Comparison of ENCODE assay signal across 8 mouse cellular contexts in the genomic region with DNA sequence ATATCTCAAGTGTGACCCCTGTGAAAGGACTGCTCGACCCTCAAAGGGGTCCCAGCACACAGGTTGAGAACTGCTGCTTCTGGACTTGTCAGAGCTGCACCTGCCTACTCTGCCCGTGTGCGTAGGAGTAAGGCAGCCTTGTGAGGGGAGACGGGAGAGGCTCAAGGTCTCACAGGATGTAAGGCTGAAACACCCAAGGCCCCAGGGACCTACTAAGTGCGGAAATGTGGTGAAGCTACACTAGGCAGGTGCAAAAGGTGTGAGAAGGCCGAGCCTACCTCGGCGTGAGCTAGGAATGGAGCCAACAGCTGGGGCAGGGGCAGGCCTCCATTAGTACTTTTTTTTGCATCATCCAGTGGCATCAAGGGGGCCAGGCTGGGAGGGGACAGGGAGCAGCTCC. TPM values are rescaled to one million over a fixed set of nuclear protein-coding genes. Genes with fewer than 3 reads are reported as not detected.
A peak's percentile ranks its signal among the peaks of the same experiment; 100 is the strongest.
DNase-seq lines count a peak whose midpoint lies in the region; ATAC-seq lines count a peak whose summit lies in the region.

No protein-coding gene starts in this region.

- peaks cover 60% of the 10 kb centered on the region for H3K36me3 ChIP-seq in heart, embryonic 12.5 days
- peaks cover 33% of the 10 kb centered on the region for H3K36me3 ChIP-seq in embryonic facial prominence, embryonic 13.5 days
- H3K36me3 ChIP-seq in limb, embryonic 11.5 days (ENCODE audit: control insufficient read depth, insufficient read depth, low read length): peaks cover 19% of the 10 kb centered on the region; the same call in 1 of the 2 replicates
- peaks cover 26% of the 10 kb centered on the region for H3K36me3 ChIP-seq in neural tube, embryonic 14.5 days (ENCODE audit: control insufficient read depth, insufficient read depth, low read length)

- WGBS in heart, embryonic 12.5 days: 78% methylated on average over 8 of the region's 8 CpGs
- 75% methylated on average over 8 of the region's 8 CpGs for WGBS in embryonic facial prominence, embryonic 13.5 days
- 78% methylated on average over 8 of the region's 8 CpGs for WGBS in limb, embryonic 11.5 days
- 80% methylated on average over 8 of the region's 8 CpGs for WGBS in neural tube, embryonic 14.5 days

- H3K4me3 ChIP-seq in heart, embryonic 12.5 days: peak overlapping the region; percentile 55
- peak overlapping the region; percentile 52 for H3K4me3 ChIP-seq in embryonic facial prominence, embryonic 13.5 days
- peak overlapping the region; percentile 48 for H3K4me3 ChIP-seq in limb, embryonic 11.5 days (ENCODE audit: low read depth, low read length)
- no peak overlapping the region for H3K4me3 ChIP-seq in neural tube, embryonic 14.5 days (ENCODE audit: low read depth, low read length)

- H3K27me3 ChIP-seq in heart, embryonic 12.5 days (replicated peaks): no peaks in the 10 kb centered on the region
- no peaks in the 10 kb centered on the region for H3K27me3 ChIP-seq in embryonic facial prominence, embryonic 13.5 days
- no peaks in the 10 kb centered on the region for H3K27me3 ChIP-seq in limb, embryonic 11.5 days (ENCODE audit: control insufficient read depth, insufficient read depth, low read length)
- no peaks in the 10 kb centered on the region for H3K27me3 ChIP-seq in neural tube, embryonic 14.5 days (ENCODE audit: control insufficient read depth, insufficient read depth, low read length)

- H3K4me1 ChIP-seq in heart, embryonic 12.5 days (replicated peaks): peaks cover 47% of the 10 kb centered on the region
- peaks cover 22% of the 10 kb centered on the region for H3K4me1 ChIP-seq in embryonic facial prominence, embryonic 13.5 days
- peaks cover 18% of the 10 kb centered on the region for H3K4me1 ChIP-seq in limb, embryonic 11.5 days (ENCODE audit: control insufficient read depth, insufficient read depth, low read length)
- peaks cover 5% of the 10 kb centered on the region; the same call in 1 of the 2 replicates for H3K4me1 ChIP-seq in neural tube, embryonic 14.5 days (ENCODE audit: control insufficient read depth, insufficient read depth, low read length)

- peak overlapping the region; percentile 78 for H3K27ac ChIP-seq in heart, embryonic 12.5 days (ENCODE audit: poor library complexity, severe bottlenecking)
- H3K27ac ChIP-seq in embryonic facial prominence, embryonic 13.5 days: peak overlapping the region; percentile 76; the same call in 1 of the 2 replicates
- peak overlapping the region; percentile 89; the same call in 1 of the 2 replicates for H3K27ac ChIP-seq in limb, embryonic 11.5 days (replicated peaks; ENCODE audit: low read depth, low read length)
- H3K27ac ChIP-seq in neural tube, embryonic 14.5 days (ENCODE audit: low read depth, low read length): peak overlapping the region; percentile 17; the same call in 1 of the 2 replicates

- H3K9me3 ChIP-seq in heart, embryonic 12.5 days (replicated peaks): no peaks in the 10 kb centered on the region
- no peaks in the 10 kb centered on the region for H3K9me3 ChIP-seq in embryonic facial prominence, embryonic 13.5 days
- H3K9me3 ChIP-seq in limb, embryonic 11.5 days (ENCODE audit: control insufficient read depth, low read length): no peaks in the 10 kb centered on the region
- H3K9me3 ChIP-seq in neural tube, embryonic 14.5 days (ENCODE audit: control insufficient read depth, low read length): no peaks in the 10 kb centered on the region

- no peak for ATAC-seq in heart, embryonic 12.5 days (ENCODE audit: insufficient number of reproducible peaks, low FRiP score)
- ATAC-seq in embryonic facial prominence, embryonic 13.5 days (ENCODE audit: insufficient number of reproducible peaks, insufficient read depth, low FRiP score, low TSS enrichment, low read depth): no peak
- no peak for ATAC-seq in limb, embryonic 11.5 days (ENCODE audit: insufficient number of reproducible peaks, low FRiP score, low TSS enrichment, low read depth)
- ATAC-seq in neural tube, embryonic 14.5 days (ENCODE audit: low read depth): no peak

- DNase-seq in heart, adult 9 months (ENCODE audit: low spot score in 2 of 2): no peak
- no peak for DNase-seq in limb, embryonic 11.5 days (ENCODE audit: low spot score)
- no peak for DNase-seq in ovary, postnatal 10 days (ENCODE audit: low spot score)
- no peak for DNase-seq in adrenal gland, adult 8-10 months
- DNase-seq in left cerebral cortex, adult 9 months (ENCODE audit: low spot score in 2 of 2): no peak

- peak overlapping the region; percentile 72 for H3K4me2 ChIP-seq in heart, embryonic 12.5 days
- peak overlapping the region; percentile 69 for H3K4me2 ChIP-seq in embryonic facial prominence, embryonic 13.5 days
- peak overlapping the region; percentile 80 for H3K4me2 ChIP-seq in limb, embryonic 11.5 days (ENCODE audit: low read depth, severe bottlenecking)
- H3K4me2 ChIP-seq in neural tube, embryonic 14.5 days (ENCODE audit: low read depth, low read length): peak overlapping the region; percentile 48

- H3K9ac ChIP-seq in heart, embryonic 12.5 days: peak overlapping the region; percentile 79
- H3K9ac ChIP-seq in embryonic facial prominence, embryonic 13.5 days: peak overlapping the region; percentile 76
- H3K9ac ChIP-seq in limb, embryonic 11.5 days (ENCODE audit: low read length): peak overlapping the region; percentile 57
- no peak overlapping the region for H3K9ac ChIP-seq in neural tube, embryonic 14.5 days (replicated peaks; ENCODE audit: low read depth, low read length)

RNA-seq across cellular contexts. Expression of gene Sipa1, which starts 1.2 kb away (rescaled TPM):
- polyA plus RNA-seq in heart, embryonic 12.5 days (2016; fragmentation: Nextera tagmentation; extraction: Ambion mirVana): 25.5 and 28.1 TPM in 2 replicates
- 24.1 and 24.6 TPM in 2 replicates for polyA plus RNA-seq in embryonic facial prominence, embryonic 13.5 days (2015; fragmentation: Nextera tagmentation; extraction: Ambion mirVana)
- 19.0 and 19.4 TPM in 2 replicates for polyA plus RNA-seq in limb, embryonic 11.5 days (2014; fragmentation: Nextera tagmentation; extraction: Ambion mirVana)
- polyA plus RNA-seq in neural tube, embryonic 14.5 days (2014; fragmentation: Nextera tagmentation; extraction: Ambion mirVana): 7.7 and 12.6 TPM in 2 replicates
- total RNA-seq in adrenal gland, adult 8-10 months (2022): 10 to 100 TPM; 40.3 to 76.9 (median 57.8) TPM

RNA-seq across cellular contexts. Expression of gene Rela, which starts 25.0 kb away (rescaled TPM):
- 41.3 and 42.5 TPM in 2 replicates for polyA plus RNA-seq in heart, embryonic 12.5 days (2016; fragmentation: Nextera tagmentation; extraction: Ambion mirVana)
- polyA plus RNA-seq in embryonic facial prominence, embryonic 13.5 days (2015; fragmentation: Nextera tagmentation; extraction: Ambion mirVana): 47.4 and 53.0 TPM in 2 replicates
- polyA plus RNA-seq in limb, embryonic 11.5 days (2014; fragmentation: Nextera tagmentation; extraction: Ambion mirVana): 40.9 and 41.4 TPM in 2 replicates
- 26.9 and 31.0 TPM in 2 replicates for polyA plus RNA-seq in neural tube, embryonic 14.5 days (2014; fragmentation: Nextera tagmentation; extraction: Ambion mirVana)
- total RNA-seq in adrenal gland, adult 8-10 months (2022): 100 to 1,000 TPM in 2 of 4 experiments, 10 to 100 TPM in 2; 90.0 to 114 (median 96.4) TPM

RNA-seq across cellular contexts. Expression of gene Map3k11, which starts 26.2 kb away (rescaled TPM):
- polyA plus RNA-seq in heart, embryonic 12.5 days (2016; fragmentation: Nextera tagmentation; extraction: Ambion mirVana): 30.6 and 32.8 TPM in 2 replicates
- 19.2 and 20.5 TPM in 2 replicates for polyA plus RNA-seq in embryonic facial prominence, embryonic 13.5 days (2015; fragmentation: Nextera tagmentation; extraction: Ambion mirVana)
- polyA plus RNA-seq in limb, embryonic 11.5 days (2014; fragmentation: Nextera tagmentation; extraction: Ambion mirVana): 14.9 and 17.4 TPM in 2 replicates
- polyA plus RNA-seq in neural tube, embryonic 14.5 days (2014; fragmentation: Nextera tagmentation; extraction: Ambion mirVana): 6.8 and 11.1 TPM in 2 replicates
- total RNA-seq in adrenal gland, adult 8-10 months (2022): 10 to 100 TPM; 40.8 to 53.6 (median 46.3) TPM

RNA-seq across cellular contexts. Expression of gene Pcnx3, which starts 26.4 kb away (rescaled TPM):
- 22.0 and 22.3 TPM in 2 replicates for polyA plus RNA-seq in heart, embryonic 12.5 days (2016; fragmentation: Nextera tagmentation; extraction: Ambion mirVana)
- polyA plus RNA-seq in embryonic facial prominence, embryonic 13.5 days (2015; fragmentation: Nextera tagmentation; extraction: Ambion mirVana): 25.6 and 26.5 TPM in 2 replicates
- polyA plus RNA-seq in limb, embryonic 11.5 days (2014; fragmentation: Nextera tagmentation; extraction: Ambion mirVana): 29.1 and 32.2 TPM in 2 replicates
- polyA plus RNA-seq in neural tube, embryonic 14.5 days (2014; fragmentation: Nextera tagmentation; extraction: Ambion mirVana): 34.4 and 34.5 TPM in 2 replicates
- 100 to 1,000 TPM in 3 of 4 experiments, 10 to 100 TPM in 1; 95.1 to 183 (median 136) TPM for total RNA-seq in adrenal gland, adult 8-10 months (2022)

RNA-seq across cellular contexts. Expression of gene Kcnk7, which starts 41.9 kb away (rescaled TPM):
- polyA plus RNA-seq in heart, embryonic 12.5 days (2016; fragmentation: Nextera tagmentation; extraction: Ambion mirVana): 0.17 TPM in 1 of 2 replicates, not detected in the other
- polyA plus RNA-seq in embryonic facial prominence, embryonic 13.5 days (2015; fragmentation: Nextera tagmentation; extraction: Ambion mirVana): 0.52 and 0.59 TPM in 2 replicates
- polyA plus RNA-seq in limb, embryonic 11.5 days (2014; fragmentation: Nextera tagmentation; extraction: Ambion mirVana): not detected in 2 replicates
- not detected in 2 replicates for polyA plus RNA-seq in neural tube, embryonic 14.5 days (2014; fragmentation: Nextera tagmentation; extraction: Ambion mirVana)
- not detected for total RNA-seq in adrenal gland, adult 8-10 months (2022)

Comparison
In these comparisons a context has a peak if more than half of its experiments do, and no peak if none do; other contexts are left out.
1. H3K27ac ChIP-seq: peak in every context shown above with its lines; median percentile 89 in limb, embryonic 11.5 days; 78 in heart, embryonic 12.5 days; 76 in embryonic facial prominence, embryonic 13.5 days; 17 in neural tube, embryonic 14.5 days.